Mouse (Mus musculus): ENCODE results near the gene Trim50. TPM values are rescaled to one million over a fixed set of nuclear protein-coding genes. Genes with fewer than 3 reads are reported as not detected.

Gene Trim50
- polyA plus RNA-seq, 1 experiment from 2014 or later: not detected

DNA sequence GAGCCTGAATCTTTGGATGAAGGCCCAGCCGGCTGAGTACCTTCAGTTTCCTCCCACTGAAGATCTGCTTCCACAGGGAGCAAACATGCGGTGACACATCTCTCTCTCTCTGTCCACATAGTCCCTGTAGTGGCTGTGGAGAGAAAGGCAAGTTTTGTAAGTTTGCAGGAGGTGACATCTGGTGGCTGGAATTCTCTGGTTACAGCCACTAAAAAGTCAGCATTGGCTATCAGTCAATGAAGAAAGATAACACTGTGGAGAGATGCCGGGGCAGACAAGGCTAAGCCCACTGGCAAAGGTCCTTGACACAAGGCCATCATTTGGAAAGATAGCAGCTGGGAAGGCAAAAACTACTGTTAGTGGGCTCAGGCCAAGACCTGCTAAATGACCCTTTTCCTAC, 15.5 kb upstream of the Trim50 start:
- H3K36me3 ChIP-seq (ENCODE audit: control insufficient read depth, insufficient read depth, low read length): no peaks in the 10 kb centered on the region
- H3K9me3 ChIP-seq (ENCODE audit: control insufficient read depth, low read depth, low read length): no peaks in the 10 kb centered on the region
- no peak for ATAC-seq (ENCODE audit: insufficient number of reproducible peaks, insufficient read depth, low FRiP score, low read depth)
- H3K27me3 ChIP-seq (ENCODE audit: control insufficient read depth, insufficient read depth, low read length): no peaks in the 10 kb centered on the region
- no peak overlapping the region for H3K9ac ChIP-seq (replicated peaks; ENCODE audit: low read depth, low read length)
- no peak overlapping the region for H3K27ac ChIP-seq (ENCODE audit: low read length)
- no peak overlapping the region for H3K4me3 ChIP-seq (ENCODE audit: low read depth, low read length)
- H3K4me2 ChIP-seq (replicated peaks; ENCODE audit: low read depth, low read length): no peak overlapping the region
- WGBS: 35% methylated on average over 3 of the region's 3 CpGs
- H3K4me1 ChIP-seq (ENCODE audit: control insufficient read depth, insufficient read depth, low read length): no peaks in the 10 kb centered on the region

DNA sequence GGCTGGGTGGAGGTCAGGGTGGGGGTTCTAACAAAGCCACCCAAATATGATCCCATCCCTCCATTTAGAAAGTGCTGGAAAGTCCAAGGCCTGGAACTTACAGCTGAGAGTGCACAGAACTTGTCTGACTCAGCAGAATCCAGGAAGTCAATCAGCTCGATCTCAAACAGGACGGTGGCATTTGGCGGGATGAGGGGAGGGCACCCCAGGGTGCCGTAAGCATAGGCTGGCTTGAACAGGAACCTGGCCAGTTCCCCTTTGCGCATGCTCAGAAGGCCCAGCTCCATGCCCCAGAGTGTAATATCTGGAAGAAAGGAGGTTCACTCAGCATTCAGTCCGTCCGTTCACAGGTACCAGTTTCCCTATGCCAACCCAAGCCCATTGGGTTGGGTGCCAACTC, 7.1 kb upstream of the Trim50 start:
- no peaks in the 10 kb centered on the region for H3K27me3 ChIP-seq (ENCODE audit: control insufficient read depth, insufficient read depth, low read length)
- ATAC-seq (ENCODE audit: insufficient number of reproducible peaks, insufficient read depth, low FRiP score, low read depth): no peak
- 85% methylated on average over 7 of the region's 7 CpGs for WGBS

DNA sequence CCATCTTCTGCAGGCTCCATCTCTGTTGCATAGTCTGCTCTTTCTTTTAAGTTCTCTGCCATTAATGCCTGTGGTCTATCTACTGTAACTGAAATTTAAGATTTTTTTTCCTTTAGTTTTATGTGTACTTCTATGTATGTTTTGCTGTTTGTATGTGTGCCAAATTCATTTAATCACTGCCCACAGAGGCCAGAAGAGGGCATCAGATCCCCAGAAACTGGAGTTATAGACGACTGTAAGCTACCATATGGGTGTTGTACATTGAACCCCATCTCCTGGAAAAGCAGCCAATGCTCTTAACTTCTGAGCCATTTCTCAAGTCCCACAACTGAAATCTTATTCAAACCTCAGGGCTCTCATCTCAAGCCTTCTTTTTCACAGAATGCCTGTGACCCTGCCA, 6.7 kb upstream of the Trim50 start:
- WGBS: 29% methylated on average over 1 of the region's 1 CpGs
- Histone ChIP-seq H3K4me3 (ENCODE audit: low read depth, low read length) (no peak overlapping the region), H3K4me2 (replicated peaks; ENCODE audit: low read depth, low read length) (no peak overlapping the region), H3K27me3 (ENCODE audit: control insufficient read depth, insufficient read depth, low read length) (no peaks in the 10 kb centered on the region), H3K9me3 (ENCODE audit: control insufficient read depth, low read depth, low read length) (peaks cover 6% of the 10 kb centered on the region; the same call in 1 of the 2 replicates), H3K36me3 (ENCODE audit: control insufficient read depth, insufficient read depth, low read length) (no peaks in the 10 kb centered on the region), H3K9ac (replicated peaks; ENCODE audit: low read depth, low read length) (no peak overlapping the region), H3K4me1 (ENCODE audit: control insufficient read depth, insufficient read depth, low read length) (no peaks in the 10 kb centered on the region), H3K27ac (ENCODE audit: low read length) (no peak overlapping the region)
- no peak for ATAC-seq (ENCODE audit: insufficient number of reproducible peaks, insufficient read depth, low FRiP score, low read depth)

More for the DNA sequence above, 7.1 kb upstream of the Trim50 start:
- no peaks in the 10 kb centered on the region for H3K4me1 ChIP-seq (ENCODE audit: control insufficient read depth, insufficient read depth, low read length)
- no peaks in the 10 kb centered on the region for H3K36me3 ChIP-seq (ENCODE audit: control insufficient read depth, insufficient read depth, low read length)
- H3K9me3 ChIP-seq (ENCODE audit: control insufficient read depth, low read depth, low read length): peaks cover 6% of the 10 kb centered on the region; the same call in 1 of the 2 replicates
- no peak overlapping the region for H3K4me2 ChIP-seq (replicated peaks; ENCODE audit: low read depth, low read length)
- no peak overlapping the region for H3K9ac ChIP-seq (replicated peaks; ENCODE audit: low read depth, low read length)
- no peak overlapping the region for H3K4me3 ChIP-seq (ENCODE audit: low read depth, low read length)
- no peak overlapping the region for H3K27ac ChIP-seq (ENCODE audit: low read length)

DNA sequence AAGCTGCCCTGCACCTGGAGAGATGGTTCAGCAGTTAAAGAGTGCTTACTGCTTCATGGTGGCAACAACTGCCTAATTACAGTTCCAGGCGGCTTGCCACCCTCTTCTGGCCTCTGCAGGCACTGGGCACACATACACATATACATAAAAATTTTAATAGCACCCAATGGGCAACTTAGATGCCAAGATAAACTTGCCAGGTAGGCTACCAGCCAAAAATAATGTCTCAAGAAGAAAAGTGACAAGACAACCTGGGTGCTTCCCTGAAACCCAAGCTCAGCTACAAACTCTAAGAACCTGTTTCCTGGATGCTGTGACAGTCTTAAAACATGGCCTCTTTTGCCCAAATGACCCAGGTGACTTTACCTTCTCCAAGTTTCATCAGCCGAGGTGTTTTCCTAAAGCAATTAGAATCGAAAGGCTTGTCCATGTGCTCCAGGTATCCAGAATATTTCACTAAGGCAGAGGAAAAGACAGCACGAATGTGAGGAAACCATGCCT, 5.5 kb upstream of the Trim50 start:
- Histone ChIP-seq H3K4me1 (ENCODE audit: control insufficient read depth, insufficient read depth, low read length) (no peaks in the 10 kb centered on the region), H3K27ac (ENCODE audit: low read length) (no peak overlapping the region), H3K36me3 (ENCODE audit: control insufficient read depth, insufficient read depth, low read length) (no peaks in the 10 kb centered on the region), H3K4me3 (ENCODE audit: low read depth, low read length) (no peak overlapping the region), H3K4me2 (replicated peaks; ENCODE audit: low read depth, low read length) (no peak overlapping the region), H3K9me3 (ENCODE audit: control insufficient read depth, low read depth, low read length) (peaks cover 6% of the 10 kb centered on the region; the same call in 1 of the 2 replicates), H3K27me3 (ENCODE audit: control insufficient read depth, insufficient read depth, low read length) (no peaks in the 10 kb centered on the region), H3K9ac (replicated peaks; ENCODE audit: low read depth, low read length) (no peak overlapping the region)
- no peak for ATAC-seq (ENCODE audit: insufficient number of reproducible peaks, insufficient read depth, low FRiP score, low read depth)
- WGBS: 67% methylated on average over 4 of the region's 4 CpGs

DNA sequence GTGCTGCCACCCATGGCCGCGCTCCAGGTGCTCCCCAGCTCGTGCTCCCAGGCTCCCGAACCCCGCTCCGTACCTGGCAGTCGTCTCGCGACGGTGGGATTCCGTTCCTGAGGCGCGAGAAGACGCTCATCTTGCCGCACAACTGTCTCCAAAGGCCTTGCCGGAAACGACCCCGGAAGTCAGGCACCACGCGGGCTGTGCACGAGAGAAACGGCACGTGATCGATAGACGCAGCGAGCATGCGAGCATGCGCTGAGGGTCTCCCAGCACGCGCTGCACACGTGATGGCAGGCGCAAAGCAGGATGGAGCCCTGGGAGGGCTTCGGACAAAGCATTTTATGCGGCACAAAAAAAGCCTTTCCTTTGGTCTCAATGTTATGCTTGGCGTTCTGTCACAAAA, 3.2 kb upstream of the Trim50 start, which contains the start of gene Fkbp6:
Gene Fkbp6 (minus strand): TSS at position 183 of the 400 bp plus-strand sequence.
- WGBS: 90% methylated on average over 35 of the region's 35 CpGs
- H3K4me1 ChIP-seq (ENCODE audit: control insufficient read depth, insufficient read depth, low read length): no peaks in the 10 kb centered on the region
- peaks cover 6% of the 10 kb centered on the region; the same call in 1 of the 2 replicates for H3K9me3 ChIP-seq (ENCODE audit: control insufficient read depth, low read depth, low read length)
- no peak within 1 kb of the TSS for H3K9ac ChIP-seq (replicated peaks; ENCODE audit: low read depth, low read length)
- ATAC-seq (ENCODE audit: insufficient number of reproducible peaks, insufficient read depth, low FRiP score, low read depth): no peak
- no peak within 1 kb of the TSS for H3K27ac ChIP-seq (ENCODE audit: low read length)
- no peaks in the 10 kb centered on the region for H3K27me3 ChIP-seq (ENCODE audit: control insufficient read depth, insufficient read depth, low read length)
- no peak within 1 kb of the TSS for H3K4me2 ChIP-seq (replicated peaks; ENCODE audit: low read depth, low read length)
- no peaks in the 10 kb centered on the region for H3K36me3 ChIP-seq (ENCODE audit: control insufficient read depth, insufficient read depth, low read length)
- no peak within 1 kb of the TSS for H3K4me3 ChIP-seq (ENCODE audit: low read depth, low read length)

DNA sequence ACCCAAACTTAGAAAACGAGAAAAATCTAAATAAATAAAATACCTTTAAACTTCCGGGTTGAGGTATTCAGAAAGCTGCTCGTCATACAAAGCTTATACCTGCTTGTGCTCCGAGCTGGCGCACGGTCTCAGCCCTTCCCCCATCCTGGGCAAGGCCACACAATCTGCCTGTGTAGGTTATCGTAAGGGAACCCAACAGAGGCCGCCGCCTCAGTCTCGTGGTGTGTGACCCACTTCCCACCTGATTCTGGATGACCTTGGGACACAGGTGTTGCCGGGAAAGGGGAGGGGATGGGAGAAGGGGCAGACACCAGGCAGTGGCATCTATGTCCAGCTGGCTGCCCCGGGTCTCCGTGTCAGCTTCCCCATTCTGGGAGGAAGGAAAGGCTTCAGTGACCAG, 1.5 kb upstream of the Trim50 start:
- 73% methylated on average over 13 of the region's 13 CpGs for WGBS
- no peak for ATAC-seq (ENCODE audit: insufficient number of reproducible peaks, insufficient read depth, low FRiP score, low read depth)

DNA sequence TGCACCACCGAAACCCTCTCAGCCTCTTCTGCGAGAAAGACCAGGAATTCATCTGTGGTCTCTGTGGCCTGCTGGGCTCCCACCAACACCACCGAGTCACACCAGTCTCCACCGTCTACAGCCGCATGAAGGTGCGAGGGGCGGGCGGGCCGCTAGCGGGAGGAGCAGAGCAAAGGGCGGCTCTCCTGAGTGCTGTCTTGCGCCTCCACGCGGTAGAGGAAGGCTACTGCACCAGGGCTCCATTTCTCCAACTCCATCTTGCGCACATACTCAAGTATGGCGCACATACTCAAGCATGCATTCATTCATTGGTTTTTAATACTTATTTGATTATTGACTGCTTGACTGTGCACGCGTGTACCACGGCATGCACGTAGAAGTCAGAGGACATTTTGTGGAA, 469 bp downstream of the Trim50 start:
- no peaks in the 10 kb centered on the region for H3K36me3 ChIP-seq (ENCODE audit: control insufficient read depth, insufficient read depth, low read length)
- WGBS: 19% methylated on average over 20 of the region's 20 CpGs
- H3K4me2 ChIP-seq (replicated peaks; ENCODE audit: low read depth, low read length): no peak overlapping the region
- peaks cover 6% of the 10 kb centered on the region; the same call in 1 of the 2 replicates for H3K9me3 ChIP-seq (ENCODE audit: control insufficient read depth, low read depth, low read length)
- H3K27ac ChIP-seq (ENCODE audit: low read length): no peak overlapping the region
- no peak overlapping the region for H3K4me3 ChIP-seq (ENCODE audit: low read depth, low read length)
- no peak overlapping the region for H3K9ac ChIP-seq (replicated peaks; ENCODE audit: low read depth, low read length)
- H3K4me1 ChIP-seq (ENCODE audit: control insufficient read depth, insufficient read depth, low read length): no peaks in the 10 kb centered on the region
- no peaks in the 10 kb centered on the region for H3K27me3 ChIP-seq (ENCODE audit: control insufficient read depth, insufficient read depth, low read length)
- no peak for ATAC-seq (ENCODE audit: insufficient number of reproducible peaks, insufficient read depth, low FRiP score, low read depth)

More for the DNA sequence above, 1.5 kb upstream of the Trim50 start:
- H3K27me3 ChIP-seq (ENCODE audit: control insufficient read depth, insufficient read depth, low read length): no peaks in the 10 kb centered on the region
- H3K4me1 ChIP-seq (ENCODE audit: control insufficient read depth, insufficient read depth, low read length): no peaks in the 10 kb centered on the region
- no peaks in the 10 kb centered on the region for H3K36me3 ChIP-seq (ENCODE audit: control insufficient read depth, insufficient read depth, low read length)
- H3K27ac ChIP-seq (ENCODE audit: low read length): no peak overlapping the region
- H3K4me3 ChIP-seq (ENCODE audit: low read depth, low read length): no peak overlapping the region
- peaks cover 6% of the 10 kb centered on the region; the same call in 1 of the 2 replicates for H3K9me3 ChIP-seq (ENCODE audit: control insufficient read depth, low read depth, low read length)
- no peak overlapping the region for H3K9ac ChIP-seq (replicated peaks; ENCODE audit: low read depth, low read length)
- H3K4me2 ChIP-seq (replicated peaks; ENCODE audit: low read depth, low read length): no peak overlapping the region

DNA sequence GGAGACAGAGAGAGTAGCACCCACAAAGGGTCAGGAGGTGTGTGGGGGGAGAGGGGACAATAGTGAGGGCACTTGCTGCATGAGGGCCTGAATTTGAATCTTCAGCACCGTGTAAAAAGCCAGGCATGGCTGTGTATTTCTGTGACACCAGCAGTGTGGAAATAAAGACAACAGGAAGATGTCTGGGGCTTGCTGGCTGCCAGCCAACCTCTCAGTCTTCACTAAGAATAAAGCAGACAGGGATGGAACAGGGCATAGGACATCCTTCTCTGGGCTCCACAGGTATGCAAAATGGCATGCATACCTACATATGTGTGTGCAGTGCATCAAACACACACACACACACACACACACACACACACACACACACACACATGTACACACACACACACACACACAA, 3.0 kb downstream of the Trim50 start:
- Histone ChIP-seq H3K27ac (ENCODE audit: low read length) (no peak overlapping the region), H3K4me1 (ENCODE audit: control insufficient read depth, insufficient read depth, low read length) (no peaks in the 10 kb centered on the region), H3K9ac (replicated peaks; ENCODE audit: low read depth, low read length) (no peak overlapping the region), H3K4me2 (replicated peaks; ENCODE audit: low read depth, low read length) (no peak overlapping the region), H3K4me3 (ENCODE audit: low read depth, low read length) (no peak overlapping the region), H3K27me3 (ENCODE audit: control insufficient read depth, insufficient read depth, low read length) (no peaks in the 10 kb centered on the region), H3K9me3 (ENCODE audit: control insufficient read depth, low read depth, low read length) (no peaks in the 10 kb centered on the region), H3K36me3 (ENCODE audit: control insufficient read depth, insufficient read depth, low read length) (no peaks in the 10 kb centered on the region)
- WGBS: 33% methylated on average over 1 of the region's 1 CpGs
- ATAC-seq (ENCODE audit: insufficient number of reproducible peaks, insufficient read depth, low FRiP score, low read depth): no peak

DNA sequence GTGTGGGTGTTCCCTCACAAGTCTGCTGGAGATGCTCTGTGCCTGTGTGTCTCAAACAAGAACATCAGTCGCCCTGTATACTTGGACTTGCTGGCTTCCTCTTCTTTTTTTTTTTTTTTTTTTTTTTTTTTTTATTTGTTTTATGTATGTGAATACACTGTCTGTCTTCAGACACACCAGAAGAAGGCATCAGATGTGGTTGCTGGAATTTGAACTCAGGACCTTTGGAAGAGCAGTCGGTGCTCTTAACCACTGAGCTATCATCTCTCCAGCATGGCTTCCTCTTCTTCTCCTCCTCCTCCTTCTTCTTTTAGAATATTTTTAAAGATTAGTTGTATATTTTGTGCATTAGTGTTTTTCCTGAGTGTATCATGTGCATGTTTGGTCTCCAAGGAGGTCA, 4.5 kb downstream of the Trim50 start:
- H3K4me3 ChIP-seq (ENCODE audit: low read depth, low read length): no peak overlapping the region
- no peaks in the 10 kb centered on the region for H3K4me1 ChIP-seq (ENCODE audit: control insufficient read depth, insufficient read depth, low read length)
- peak; percentile 87 for ATAC-seq (ENCODE audit: insufficient number of reproducible peaks, insufficient read depth, low FRiP score, low read depth)
- no peak overlapping the region for H3K9ac ChIP-seq (replicated peaks; ENCODE audit: low read depth, low read length)
- no peaks in the 10 kb centered on the region for H3K27me3 ChIP-seq (ENCODE audit: control insufficient read depth, insufficient read depth, low read length)
- no peak overlapping the region for H3K27ac ChIP-seq (ENCODE audit: low read length)
- H3K36me3 ChIP-seq (ENCODE audit: control insufficient read depth, insufficient read depth, low read length): no peaks in the 10 kb centered on the region
- 90% methylated on average over 2 of the region's 2 CpGs for WGBS
- no peaks in the 10 kb centered on the region for H3K9me3 ChIP-seq (ENCODE audit: control insufficient read depth, low read depth, low read length)
- H3K4me2 ChIP-seq (replicated peaks; ENCODE audit: low read depth, low read length): no peak overlapping the region

Data from stomach, embryonic 14.5 days (tissue).